Mouse (Mus musculus): ENCODE results near the gene Stx11. TPM values are rescaled to one million over a fixed set of nuclear protein-coding genes. Genes with fewer than 3 reads are reported as not detected.

The Stx11 gene
- 2.1 TPM in 2 replicates for polyA plus RNA-seq (2012; rRNA removed)
- 4.4 TPM in 2 replicates for polyA plus RNA-seq (2014; fragmentation: Nextera tagmentation; extraction: Ambion mirVana)

GRCm38 (mm10) chr10:12964151-12965075 is at the start of gene Stx11:
Gene Stx11 (minus strand): TSS chr10:12964298.
- H3K4me2 ChIP-seq (replicated peaks; ENCODE audit: low read depth, low read length, severe bottlenecking): peak within 1 kb of the TSS; percentile 86
- no peak for TF ChIP-seq POLR2A (IDR thresholded peaks at IDR 0.05; ENCODE audit: borderline replicate concordance, extremely low read depth, insufficient read depth, insufficient read length)
- 3% methylated on average over 52 of the region's 56 CpGs for WGBS
- no peak within 1 kb of the TSS; the same call in 1 of the 2 replicates for H3K27ac ChIP-seq (replicated peaks; ENCODE audit: low read depth, low read length)
- no peaks in the 10 kb centered on the region for H3K9me3 ChIP-seq (ENCODE audit: control insufficient read depth, low read length)
- ATAC-seq (ENCODE audit: low FRiP score, low read depth): peak; percentile 89
- peaks cover 2% of the 10 kb centered on the region; the same call in 1 of the 2 replicates for H3K4me1 ChIP-seq (ENCODE audit: control insufficient read depth, insufficient read depth, low read length)
- H3K4me3 ChIP-seq (replicated peaks; ENCODE audit: low read length): peak within 1 kb of the TSS; percentile 72
- DNase-seq (ENCODE audit: low spot score): peak; percentile 64
- peak within 1 kb of the TSS; percentile 68 for H3K9ac ChIP-seq (ENCODE audit: low read depth, low read length, severe bottlenecking)
- H3K36me3 ChIP-seq (ENCODE audit: control insufficient read depth, insufficient read depth, low read length): no peaks in the 10 kb centered on the region
- H3K27me3 ChIP-seq (ENCODE audit: control insufficient read depth, insufficient read depth, low read length): no peaks in the 10 kb centered on the region

- TF ChIP-seq POLR2A (IDR thresholded peaks at IDR 0.05; ENCODE audit: borderline replicate concordance, extremely low read depth, insufficient read depth, insufficient read length): no peak
- ATAC-seq (ENCODE audit: low FRiP score, low read depth): no peak; the same call in 1 of the 2 replicates
These were observed 44.6 kb upstream of the Stx11 start for GRCm38 (mm10) chr10:13008737-13009121.

GRCm38 (mm10) chr10:13007876-13008736 is 44.0 kb upstream of the Stx11 start:
- Histone ChIP-seq H3K27me3 (ENCODE audit: control insufficient read depth, insufficient read depth, low read length) (no peaks in the 10 kb centered on the region), H3K4me3 (replicated peaks; ENCODE audit: low read length) (peak overlapping the region; percentile 88), H3K9me3 (ENCODE audit: control insufficient read depth, low read length) (no peaks in the 10 kb centered on the region), H3K4me2 (replicated peaks; ENCODE audit: low read depth, low read length, severe bottlenecking) (peak overlapping the region; percentile 60), H3K27ac (replicated peaks; ENCODE audit: low read depth, low read length) (peak overlapping the region; percentile 68), H3K9ac (ENCODE audit: low read depth, low read length, severe bottlenecking) (peak overlapping the region; percentile 68), H3K36me3 (ENCODE audit: control insufficient read depth, insufficient read depth, low read length) (peaks cover 4% of the 10 kb centered on the region; the same call in 1 of the 2 replicates), H3K4me1 (ENCODE audit: control insufficient read depth, insufficient read depth, low read length) (peaks cover 11% of the 10 kb centered on the region)
- WGBS: 5% methylated on average over 48 of the region's 52 CpGs
- 0 out of 2 replicates have a peak, but pooled peaks have one; percentile 12 for TF ChIP-seq POLR2A (IDR thresholded peaks at IDR 0.05; ENCODE audit: borderline replicate concordance, extremely low read depth, insufficient read depth, insufficient read length)
- peak; percentile 97 for DNase-seq (ENCODE audit: low spot score)
- ATAC-seq (ENCODE audit: low FRiP score, low read depth): peak; percentile 99

More at GRCm38 (mm10) chr10:13008737-13009121, 44.6 kb upstream of the Stx11 start:
- H3K36me3 ChIP-seq (ENCODE audit: control insufficient read depth, insufficient read depth, low read length): peaks cover 4% of the 10 kb centered on the region; the same call in 1 of the 2 replicates
- WGBS: 1% methylated on average over 28 of the region's 29 CpGs
- no peaks in the 10 kb centered on the region for H3K9me3 ChIP-seq (ENCODE audit: control insufficient read depth, low read length)
- peaks cover 11% of the 10 kb centered on the region for H3K4me1 ChIP-seq (ENCODE audit: control insufficient read depth, insufficient read depth, low read length)
- H3K9ac ChIP-seq (ENCODE audit: low read depth, low read length, severe bottlenecking): peak overlapping the region; percentile 68
- peak overlapping the region; percentile 61; the same call in 1 of the 2 replicates for H3K27ac ChIP-seq (replicated peaks; ENCODE audit: low read depth, low read length)
- H3K4me3 ChIP-seq (replicated peaks; ENCODE audit: low read length): peak overlapping the region; percentile 88
- no peak for DNase-seq (ENCODE audit: low spot score)
- H3K27me3 ChIP-seq (ENCODE audit: control insufficient read depth, insufficient read depth, low read length): no peaks in the 10 kb centered on the region
- peak overlapping the region; percentile 60 for H3K4me2 ChIP-seq (replicated peaks; ENCODE audit: low read depth, low read length, severe bottlenecking)

- DNase-seq (ENCODE audit: low spot score) (no peak), ATAC-seq (ENCODE audit: low FRiP score, low read depth) (no peak)
- Histone ChIP-seq H3K9ac (ENCODE audit: low read depth, low read length, severe bottlenecking) (no peak within 1 kb of the TSS), H3K4me3 (replicated peaks; ENCODE audit: low read length) (no peak within 1 kb of the TSS), H3K27me3 (ENCODE audit: control insufficient read depth, insufficient read depth, low read length) (no peaks in the 10 kb centered on the region), H3K4me2 (replicated peaks; ENCODE audit: low read depth, low read length, severe bottlenecking) (no peak within 1 kb of the TSS), H3K36me3 (ENCODE audit: control insufficient read depth, insufficient read depth, low read length) (no peaks in the 10 kb centered on the region), H3K4me1 (ENCODE audit: control insufficient read depth, insufficient read depth, low read length) (peaks cover 10% of the 10 kb centered on the region), H3K27ac (replicated peaks; ENCODE audit: low read depth, low read length) (no peak within 1 kb of the TSS), H3K9me3 (ENCODE audit: control insufficient read depth, low read length) (no peaks in the 10 kb centered on the region)
- no peak for TF ChIP-seq POLR2A (IDR thresholded peaks at IDR 0.05; ENCODE audit: borderline replicate concordance, extremely low read depth, insufficient read depth, insufficient read length)
- WGBS: 87% methylated on average over 3 of the region's 3 CpGs
These were observed 40.9 kb upstream of the Stx11 start, which contains the start of gene Sf3b5 for GRCm38 (mm10) chr10:13005043-13005442. Gene Sf3b5 (plus strand): TSS chr10:13005343.
